In genomic region chr4:107433998-107434355, GRCm38 (mm10) we compare ENCODE assay signal across 8 mouse cellular contexts. TPM values are rescaled to one million over a fixed set of nuclear protein-coding genes. Genes with fewer than 3 reads are reported as not detected.
DNase-seq lines count a peak whose midpoint lies in the region; ATAC-seq and TF ChIP-seq lines count a peak whose summit lies in the region.

No protein-coding gene starts in this region.

- WGBS in heart, adult 2 months = 7% methylated on average over 15 of the region's 15 CpGs
- 11% methylated on average over 15 of the region's 15 CpGs for WGBS in thymus, adult 2 months
- 12% methylated on average over 15 of the region's 15 CpGs for WGBS in liver, embryonic 14.5 days (ENCODE audit: insufficient replicate concordance)

- H3K4me3 ChIP-seq in heart, adult 2 months = peak overlapping the region; percentile 54
- 0 out of 2 replicates have a peak overlapping the region, but pooled peaks have one; percentile 6 for H3K4me3 ChIP-seq in thymus, adult 2 months (ENCODE audit: control insufficient read depth, insufficient read depth, low read length)
- H3K4me3 ChIP-seq in liver, embryonic 14.5 days (ENCODE audit: insufficient read depth in 1 of 2, low read depth in 2 of 2, low read length in 2 of 2) = peak overlapping the region; percentile 3 to 57; a peak in 3 of 4 replicates

- H3K9ac ChIP-seq in heart, adult 2 months (ENCODE audit: low read depth, low read length) = peak overlapping the region; percentile 12; the same call in 1 of the 2 replicates
- H3K9ac ChIP-seq in liver, embryonic 14.5 days (replicated peaks) = no peak overlapping the region

- H3K27me3 ChIP-seq in heart, adult 2 months (ENCODE audit: control insufficient read depth, insufficient read depth, low read length) = peaks cover 5% of the 10 kb centered on the region
- peaks cover 18% of the 10 kb centered on the region for H3K27me3 ChIP-seq in thymus, adult 2 months (ENCODE audit: control insufficient read depth, insufficient read depth, low read length)
- H3K27me3 ChIP-seq in liver, embryonic 14.5 days (ENCODE audit: control insufficient read depth, insufficient read depth, low read length) = peaks cover 56% of the 10 kb centered on the region

- DNase-seq in heart, adult 2 months = no peak
- no peak for DNase-seq in heart, adult 11 months
- no peak for DNase-seq in thymus, adult 2 months
- DNase-seq in thymus, postnatal 0 days (ENCODE audit: low spot score) = no peak
- DNase-seq in liver, embryonic 14.5 days (ENCODE audit: low read depth in 3 of 3, low spot score in 3 of 3) = no peak
- no peak for DNase-seq in natural killer cell, adult 2 months (ENCODE audit: low spot score in 2 of 2)
- no peak for DNase-seq in gastrocnemius, postnatal 10 days
- no peak for DNase-seq in cerebellum, postnatal 4 days (ENCODE audit: low spot score in 2 of 2)

- no peak for TF ChIP-seq POLR2A in heart, adult 2 months (IDR thresholded peaks at IDR 0.05; ENCODE audit: insufficient read depth, low read depth, low read length)
- no peak for TF ChIP-seq POLR2A in thymus, adult 2 months (IDR thresholded peaks at IDR 0.05; ENCODE audit: control insufficient read depth, extremely low read depth, insufficient read depth, low read length, poor library complexity)

- no peak overlapping the region for H3K27ac ChIP-seq in heart, adult 2 months
- H3K27ac ChIP-seq in thymus, adult 2 months (ENCODE audit: control insufficient read depth, insufficient read depth, low read length) = no peak overlapping the region
- H3K27ac ChIP-seq in liver, embryonic 14.5 days = no peak overlapping the region

- no peaks in the 10 kb centered on the region for H3K79me2 ChIP-seq in heart, adult 2 months (replicated peaks; ENCODE audit: control insufficient read depth, insufficient read depth, low read length)

- TF ChIP-seq EP300 in heart, adult 2 months (IDR thresholded peaks at IDR 0.05; ENCODE audit: insufficient read depth, low read depth, low read length) = no peak
- no peak for TF ChIP-seq EP300 in liver, embryonic 14.5 days (IDR thresholded peaks at IDR 0.05; ENCODE audit: low read depth)

- no peak for ATAC-seq in liver, embryonic 14.5 days (ENCODE audit: insufficient read depth)

- no peaks in the 10 kb centered on the region for H3K9me3 ChIP-seq in liver, embryonic 14.5 days (ENCODE audit: control insufficient read depth, low read length)

- peak overlapping the region; percentile 69 for H3K4me2 ChIP-seq in liver, embryonic 14.5 days (ENCODE audit: low read depth)

- no peaks in the 10 kb centered on the region for H3K36me3 ChIP-seq in heart, adult 2 months (ENCODE audit: control insufficient read depth, insufficient read depth, low read length)
- no peaks in the 10 kb centered on the region for H3K36me3 ChIP-seq in thymus, adult 2 months (ENCODE audit: control insufficient read depth, insufficient read depth, low read length)
- no peaks in the 10 kb centered on the region for H3K36me3 ChIP-seq in liver, embryonic 14.5 days (replicated peaks; ENCODE audit: control insufficient read depth, insufficient read depth, low read depth)

- intact Hi-C loops in heart, adult 2 months (cut with DNase I) = no loop called here

- no peak for TF ChIP-seq CTCF in heart, adult 2 months (IDR thresholded peaks at IDR 0.05)
- no peak for TF ChIP-seq CTCF in thymus, adult 2 months (IDR thresholded peaks at IDR 0.05; ENCODE audit: borderline replicate concordance, control insufficient read depth, extremely low read depth, insufficient read depth, low read length, poor library complexity)
- no peak for TF ChIP-seq CTCF in liver, embryonic 14.5 days (IDR thresholded peaks at IDR 0.05; ENCODE audit: low read depth)

- no peaks in the 10 kb centered on the region for H3K4me1 ChIP-seq in heart, adult 2 months (ENCODE audit: control insufficient read depth, insufficient read depth, low read length)
- peaks cover 4% of the 10 kb centered on the region for H3K4me1 ChIP-seq in thymus, adult 2 months (replicated peaks; ENCODE audit: control insufficient read depth, insufficient read depth, low read length)
- no peaks in the 10 kb centered on the region for H3K4me1 ChIP-seq in liver, embryonic 14.5 days (replicated peaks; ENCODE audit: control insufficient read depth in 2 of 2, insufficient read depth in 2 of 2, low read length in 1 of 2)

RNA-seq across cellular contexts. Expression of gene Glis1, which starts 0.4 kb away (rescaled TPM):
- total RNA-seq in heart, adult 2 months (2021) = under 1 TPM; 0.30 to 0.52 TPM
- 0.18 and 0.29 TPM in 2 replicates for polyA plus RNA-seq in heart, adult 2 months (2012; rRNA removed)
- 0.40 and 0.71 TPM in 2 replicates for polyA plus RNA-seq in thymus, adult 2 months (2012; rRNA removed)
- 0.05 and 0.27 TPM in 2 replicates for polyA plus RNA-seq in thymus, postnatal 0 days (2015; fragmentation: Nextera tagmentation; extraction: Ambion mirVana)
- polyA plus RNA-seq in liver, embryonic 14.5 days (2012; rRNA removed) = 0.17 and 0.35 TPM in 2 replicates
- polyA plus RNA-seq in liver, embryonic 14.5 days (2014; fragmentation: Nextera tagmentation; extraction: Ambion mirVana) = 0.10 and 0.40 TPM in 2 replicates
- total RNA-seq in gastrocnemius, postnatal 10 days (2021) = 1 to 10 TPM in 1 of 2 experiments, under 1 TPM in 1; 0.93 to 1.4 TPM
